Mouse (Mus musculus) B cell, adult 2 months (primary cell): ENCODE results near the gene Emc8.

Experiments
- DNase-seq, 2 experiments: peaks; one replicate each; pipeline ENCODE4 v3.0.0; 2022

Emc8 gene

DNA sequence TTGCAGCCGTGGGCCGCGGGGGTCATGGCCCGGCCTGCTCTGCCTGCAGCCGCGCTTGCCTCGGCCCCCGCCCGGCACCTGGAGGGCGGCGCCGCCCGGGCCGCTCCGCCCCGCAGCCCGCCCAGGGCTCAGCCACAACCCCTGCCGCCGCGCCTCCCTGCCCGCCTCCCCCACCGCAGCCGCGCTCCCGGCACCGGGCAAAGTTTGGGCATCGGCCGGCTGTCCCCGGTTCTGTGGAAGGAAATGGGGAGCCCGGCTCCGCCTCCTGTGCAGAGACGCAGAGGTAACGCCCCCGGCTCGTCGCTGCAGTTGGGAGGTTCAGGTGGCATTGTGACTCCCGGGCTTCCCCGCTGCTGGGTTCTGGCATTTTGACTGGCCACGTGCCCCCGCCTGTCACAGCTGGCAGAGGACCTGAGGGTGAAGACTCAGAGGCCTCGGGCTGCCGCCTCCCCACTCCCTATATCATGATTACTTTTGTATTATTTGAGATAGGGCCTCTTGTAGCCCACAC lies 34.0 kb downstream of the Emc8 start:
- DNase-seq, result peak; percentile 54 to 61

DNA sequence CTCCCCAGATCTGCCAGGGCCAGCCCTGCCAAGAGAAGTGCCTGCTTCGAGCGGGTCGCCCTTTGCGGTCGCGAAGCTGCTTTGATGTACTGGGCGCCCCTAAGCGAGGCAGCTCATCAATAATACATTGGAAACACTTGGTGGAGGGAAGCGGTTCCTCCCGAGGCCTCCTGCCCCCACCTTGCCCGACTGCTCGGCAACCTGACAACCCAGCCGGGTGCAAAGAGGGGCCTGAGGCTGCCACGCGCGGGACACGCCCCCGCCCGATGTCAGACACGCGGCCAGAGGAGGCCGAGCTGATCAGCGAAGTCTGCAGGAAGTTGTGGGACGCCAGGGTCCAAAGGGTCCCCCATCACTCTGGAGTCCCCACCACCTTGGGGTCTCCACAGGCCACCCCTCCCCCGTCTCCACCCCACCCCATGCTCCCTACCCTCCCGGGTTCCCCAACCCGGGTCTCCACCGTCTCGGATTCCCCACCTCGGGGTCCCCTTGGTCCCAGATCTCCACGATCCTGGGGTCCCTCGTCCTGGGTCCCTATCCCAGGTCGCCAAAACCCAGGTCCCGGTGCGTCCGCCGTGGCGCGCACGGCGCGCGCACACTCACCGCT lies 34.6 kb downstream of the Emc8 start:
- DNase-seq, result peak; percentile 16 to 23

DNA sequence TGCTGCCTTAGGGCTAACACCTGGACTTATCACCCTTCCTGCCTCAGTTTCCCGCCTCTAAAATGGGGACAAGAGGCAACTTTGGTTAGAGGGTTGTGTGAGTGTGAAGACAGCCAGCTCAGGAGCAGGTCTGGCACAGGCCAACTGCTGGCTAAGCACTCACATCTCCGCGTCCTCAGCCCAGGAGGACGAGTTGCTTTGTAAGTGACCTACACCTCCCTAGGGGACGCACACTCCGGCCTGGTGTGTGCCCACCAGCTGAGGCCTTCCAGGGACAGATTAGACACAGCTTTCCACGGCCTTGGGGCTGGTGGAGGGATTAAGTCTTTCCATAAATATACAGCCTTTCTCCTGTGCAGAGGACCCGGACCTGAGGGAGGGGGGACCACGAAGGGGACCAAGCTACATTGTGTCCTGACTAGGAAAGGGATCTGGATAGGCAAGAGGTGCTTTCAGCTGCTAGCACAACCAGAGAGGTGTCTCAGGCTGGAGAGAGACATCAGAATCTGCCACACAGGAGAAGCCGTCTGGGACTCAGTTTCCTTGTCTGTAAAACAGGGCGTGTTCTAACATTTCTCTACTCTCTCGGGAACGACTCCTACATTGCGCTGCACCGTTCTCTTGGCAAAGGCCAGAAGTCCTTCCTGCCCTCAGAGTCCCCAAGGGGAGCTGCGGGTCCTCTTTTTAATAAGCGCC lies 35.3 kb downstream of the Emc8 start:
- no peak for DNase-seq

DNA sequence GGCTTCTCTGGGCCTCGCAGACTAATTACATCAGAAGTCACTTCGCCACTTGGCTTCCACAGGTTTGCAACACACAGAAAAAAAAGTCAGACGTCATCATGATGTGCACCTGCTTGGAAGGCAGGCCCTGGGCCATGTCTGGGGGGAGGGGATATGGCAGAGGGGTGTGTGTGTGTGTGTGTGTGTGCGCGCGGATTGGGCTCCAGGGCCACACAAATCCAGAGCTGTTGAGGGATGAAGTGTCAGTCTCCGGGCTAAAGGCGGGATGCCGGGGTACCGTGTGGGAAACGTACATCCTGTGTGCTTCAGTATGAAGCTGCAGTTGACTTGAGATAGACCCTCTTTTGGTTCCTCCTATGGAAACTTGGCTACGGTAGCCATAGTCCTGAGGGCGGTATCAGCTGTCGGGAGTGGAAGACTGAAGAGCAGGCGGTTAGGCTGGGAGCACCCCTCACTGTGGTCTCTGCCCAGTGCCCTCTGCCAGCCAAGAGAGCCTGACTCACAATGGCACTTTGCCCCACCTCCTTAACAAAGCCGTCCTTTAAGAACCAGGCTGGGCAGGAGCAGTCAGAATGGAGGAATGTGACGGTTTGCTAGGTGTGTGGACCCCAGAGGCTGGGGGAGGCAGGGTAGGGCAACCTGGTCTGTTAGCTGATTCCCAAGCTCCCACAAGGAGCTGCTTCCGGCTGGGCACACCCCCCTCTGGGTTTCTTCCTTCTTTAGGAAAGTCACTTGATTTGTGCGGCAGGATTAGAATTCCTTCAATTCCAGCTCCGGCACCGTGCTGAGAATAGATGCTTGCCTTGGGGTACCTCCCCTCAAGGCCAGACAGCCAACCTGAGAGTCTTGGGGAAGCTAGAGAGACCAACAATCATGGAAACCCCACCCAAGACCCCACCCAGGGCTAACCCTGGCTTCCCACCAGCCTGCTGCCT lies 36.7 kb downstream of the Emc8 start:
- no peak for DNase-seq

DNA sequence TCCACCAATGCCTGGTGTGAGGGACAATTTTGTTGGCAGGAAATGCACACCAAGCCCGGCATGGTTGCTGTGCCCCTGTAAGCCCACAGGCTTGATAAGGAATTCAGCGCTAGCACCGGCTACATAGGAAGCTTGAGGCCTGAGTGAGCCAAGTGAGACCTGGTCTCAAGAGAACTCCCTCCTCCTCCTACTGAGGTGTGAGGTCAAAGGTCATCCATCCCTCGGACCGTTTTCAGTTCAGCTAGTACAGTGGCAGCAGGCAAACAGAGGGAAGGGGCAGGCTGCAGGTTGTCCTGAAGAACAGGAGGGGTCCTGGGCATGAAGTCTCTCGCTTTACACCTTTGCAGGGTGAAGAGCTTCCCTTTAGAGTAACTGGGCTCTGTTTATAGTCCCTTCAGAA lies 37.5 kb downstream of the Emc8 start:
- no peak for DNase-seq

DNA sequence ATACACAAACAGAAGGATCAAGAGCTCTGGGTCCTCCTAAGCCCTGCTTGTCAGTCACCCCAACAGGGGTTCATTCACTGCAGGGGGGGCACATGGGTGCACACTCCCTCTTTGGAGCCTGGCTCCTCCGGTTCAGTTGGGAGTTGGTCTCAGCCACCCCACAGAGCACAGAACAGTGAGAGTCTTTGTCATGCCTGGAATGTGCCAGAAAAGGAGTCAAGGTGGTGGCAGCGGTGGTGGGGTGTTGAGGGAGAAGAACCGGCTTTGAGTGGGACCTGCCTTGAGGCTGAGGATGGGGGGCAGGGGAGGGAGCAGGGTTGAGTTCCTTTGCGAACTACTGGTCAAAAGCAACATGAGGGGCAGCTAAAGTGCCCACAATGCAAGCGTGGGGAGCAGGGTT lies 38.3 kb downstream of the Emc8 start:
- DNase-seq, result no peak

DNA sequence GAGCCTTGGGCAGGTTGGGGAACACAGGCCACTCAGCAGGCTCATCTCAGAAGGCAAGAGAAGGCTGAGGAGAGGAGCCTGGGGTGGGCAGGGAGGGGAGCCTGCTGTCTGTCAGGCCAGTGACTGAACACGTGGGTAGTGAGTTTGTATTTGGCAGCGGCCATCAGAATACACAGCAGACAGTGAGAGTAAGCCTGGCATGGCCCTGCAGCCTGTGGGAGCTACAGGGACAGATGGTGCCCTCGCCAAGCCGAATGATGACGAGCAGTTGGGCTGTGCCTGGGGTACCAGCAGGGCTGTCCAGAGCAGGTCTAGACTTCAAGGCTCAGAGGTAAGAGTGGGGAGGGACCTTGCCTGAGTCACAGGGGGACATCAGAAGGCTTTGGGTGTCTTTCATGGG lies 41.1 kb downstream of the Emc8 start:
- DNase-seq, result no peak

DNA sequence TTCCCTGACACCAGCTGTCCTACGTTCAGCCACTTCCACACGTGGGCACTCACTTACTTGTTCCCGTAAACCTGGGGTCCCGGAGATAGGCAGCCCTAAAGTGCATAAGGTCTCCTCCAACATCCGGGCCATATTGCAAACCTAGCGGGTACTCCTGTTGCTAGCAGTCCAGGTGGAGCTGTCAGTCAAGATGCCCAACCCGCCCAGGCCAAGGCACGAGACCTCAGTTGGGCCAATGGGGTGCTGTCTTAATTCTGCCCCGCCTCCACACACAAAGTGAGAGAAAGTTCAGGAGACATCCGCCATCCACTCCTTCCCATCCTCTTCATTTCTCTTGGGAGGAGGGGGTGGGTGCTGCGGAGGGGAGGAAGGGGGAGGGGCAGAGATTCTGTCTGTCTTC lies 41.9 kb downstream of the Emc8 start:
- no peak for DNase-seq

DNA sequence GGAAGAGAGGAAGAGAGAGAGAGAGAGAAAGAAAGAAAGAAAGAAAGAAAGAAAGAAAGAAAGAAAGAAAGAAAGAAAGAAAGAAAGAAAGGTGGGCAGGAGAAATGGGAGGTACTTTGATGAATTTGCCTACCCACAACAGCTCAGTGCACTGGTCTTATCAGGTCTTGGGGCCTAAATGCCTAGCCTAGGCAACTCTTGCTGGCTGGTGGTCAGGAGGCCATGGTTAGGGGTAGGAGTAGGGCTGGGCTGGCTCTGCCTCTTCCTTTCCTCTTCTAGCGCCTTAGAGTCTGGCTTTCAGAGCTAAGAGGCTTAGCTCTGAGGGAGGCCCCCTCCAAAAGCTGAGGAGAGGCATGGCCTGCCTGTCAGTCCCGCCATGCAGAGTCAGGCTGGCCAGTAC lies 44.8 kb downstream of the Emc8 start:
- DNase-seq, result no peak

DNA sequence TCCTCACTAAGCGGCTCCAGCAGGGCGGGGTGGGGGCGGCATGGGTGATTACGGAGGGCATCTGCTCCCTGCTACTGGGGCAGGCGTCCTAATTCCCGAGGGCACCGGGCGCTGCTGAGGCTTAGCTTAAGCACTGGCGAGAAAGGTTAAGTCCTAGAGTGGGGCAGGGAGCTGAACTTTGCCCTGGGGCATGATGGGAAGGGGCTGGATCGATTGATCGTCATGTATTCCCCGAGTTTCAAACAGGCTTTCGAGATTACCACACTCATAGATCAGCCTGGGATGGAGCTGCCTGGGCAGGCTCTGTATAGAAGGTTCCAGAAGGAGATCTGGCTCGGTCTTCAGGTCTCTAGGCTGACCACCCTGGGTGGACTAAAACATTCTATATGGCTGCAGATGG lies 46.2 kb downstream of the Emc8 start:
- no peak for DNase-seq

DNA sequence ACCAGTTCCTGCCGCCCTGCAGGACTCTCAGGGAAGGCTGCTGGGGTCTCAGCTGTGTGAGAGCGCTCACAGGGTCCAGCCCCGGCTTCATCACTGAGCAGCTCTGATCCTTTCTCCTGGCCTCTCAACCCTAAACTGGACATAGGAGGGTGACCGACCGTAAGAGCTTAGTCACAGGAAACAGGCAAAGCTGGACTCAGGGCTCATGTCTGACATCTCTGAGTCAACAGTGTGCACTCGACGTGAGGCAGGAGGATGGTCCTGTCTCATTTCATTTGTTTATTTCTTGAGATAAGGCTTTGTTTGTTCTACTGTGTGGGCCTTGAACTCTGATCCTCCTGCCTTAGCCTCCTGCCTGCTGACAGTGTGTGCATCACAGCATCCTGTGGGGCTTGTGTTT lies 47.9 kb downstream of the Emc8 start:
- no peak for DNase-seq

DNA sequence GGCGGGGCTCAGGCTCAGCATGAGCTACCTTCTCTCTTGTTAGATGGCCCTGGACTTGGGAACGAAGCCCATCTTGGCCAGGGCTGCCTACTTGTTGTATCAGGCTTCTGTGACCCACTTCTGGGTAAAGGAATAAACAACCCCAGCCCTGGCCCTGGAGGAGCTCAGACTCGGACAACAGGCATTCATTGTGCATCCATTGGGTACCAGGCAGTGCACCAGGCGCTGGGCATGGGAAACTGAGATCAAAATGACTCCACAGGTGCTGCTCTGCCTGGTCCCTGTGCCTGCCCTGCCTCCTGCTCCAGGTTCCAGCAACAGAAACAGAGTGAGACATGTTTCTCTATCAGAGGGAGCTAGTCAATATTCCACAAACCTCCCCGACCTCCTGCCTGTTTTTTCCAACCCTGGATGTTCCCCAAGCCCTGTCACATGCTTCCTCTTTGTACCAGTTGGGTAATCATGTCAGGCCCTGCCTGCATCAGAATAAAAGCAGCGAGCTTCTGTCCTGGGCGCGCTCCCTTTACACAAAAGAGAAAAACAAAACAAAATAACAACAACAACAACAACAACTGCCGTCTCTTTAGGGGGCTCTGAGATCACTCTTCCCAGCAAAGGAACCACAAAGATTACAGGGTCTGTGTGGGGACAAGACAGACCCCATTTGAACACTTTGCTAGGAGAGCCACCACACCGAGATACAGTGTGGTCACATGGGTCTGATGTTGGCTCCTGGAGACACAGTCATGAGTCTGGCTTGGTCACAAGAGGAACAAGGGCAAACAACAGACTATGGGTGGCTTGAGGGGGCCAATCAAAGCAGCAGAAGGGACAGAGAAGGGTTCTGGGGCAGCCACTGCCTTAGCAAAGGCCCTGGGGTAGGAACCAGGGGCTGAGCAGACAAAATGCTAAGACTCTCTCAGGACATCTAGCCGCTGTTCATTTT lies 48.9 kb downstream of the Emc8 start:
- no peak for DNase-seq

DNA sequence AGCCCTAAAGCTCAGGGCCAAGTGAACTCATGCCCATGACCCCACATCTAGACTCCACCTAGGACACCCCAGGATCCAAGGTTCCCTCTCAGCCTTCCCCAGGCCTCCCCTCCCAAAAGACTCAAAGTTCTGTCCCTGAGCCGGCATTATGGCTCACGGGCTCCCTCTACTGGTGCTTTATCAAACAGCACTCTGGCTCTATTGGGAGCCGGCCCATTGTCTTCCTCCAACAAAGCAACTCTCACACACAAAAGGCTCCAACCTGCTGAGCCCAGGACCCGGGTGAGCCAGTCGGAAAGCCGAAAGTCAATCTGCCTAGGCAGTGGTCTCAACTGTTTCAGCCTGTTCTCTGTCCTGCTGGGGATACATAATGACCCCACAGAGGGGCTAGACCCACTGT lies 50.3 kb downstream of the Emc8 start:
- DNase-seq, result peak; percentile 80 to 82

DNA sequence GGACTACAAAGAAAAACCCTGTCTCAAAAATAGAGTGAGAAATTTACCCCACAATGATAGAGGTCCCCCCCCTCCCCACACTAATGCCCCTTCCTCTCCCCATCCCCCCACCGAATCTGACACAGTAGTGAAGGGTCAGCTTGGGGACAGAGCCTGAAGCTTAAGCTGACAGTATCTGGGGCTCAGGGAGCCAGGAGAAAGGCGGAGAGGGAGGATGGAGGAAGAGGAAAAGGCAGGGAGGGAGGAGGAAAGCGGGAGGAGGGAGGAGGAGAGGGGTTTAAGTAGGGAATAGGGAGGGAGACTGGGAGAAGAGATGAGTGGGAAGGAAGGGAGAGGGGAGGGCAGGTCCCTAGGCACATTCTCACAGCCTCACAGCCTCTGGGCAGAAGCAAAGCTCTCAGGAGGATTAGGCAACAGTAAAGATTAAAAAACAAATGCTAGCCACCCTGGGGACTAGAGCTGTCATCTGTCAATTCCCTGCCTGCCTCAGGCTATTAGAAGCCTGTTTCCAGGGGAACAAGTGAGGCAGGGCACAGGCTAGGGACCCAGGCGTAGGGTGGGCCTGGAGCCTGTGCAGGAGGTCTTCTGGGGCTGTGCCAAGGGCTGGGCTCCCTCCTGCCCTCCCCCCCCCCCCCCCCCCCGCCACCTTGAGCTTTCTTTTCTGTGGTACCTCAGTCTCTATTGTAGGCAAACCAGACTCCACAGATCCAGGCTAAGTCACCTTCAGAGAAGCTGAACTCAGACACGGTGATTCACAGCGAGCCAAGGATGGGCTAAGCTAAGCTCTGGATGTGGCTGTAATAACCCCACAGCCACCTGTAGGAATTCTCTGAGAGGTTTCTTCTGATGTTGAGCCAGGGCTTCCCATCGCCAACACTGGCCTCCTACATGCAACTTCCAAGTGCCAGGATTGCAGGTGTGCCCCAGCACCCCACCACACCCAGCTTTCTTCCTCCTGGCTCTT lies 51.4 kb downstream of the Emc8 start:
- DNase-seq, result no peak

DNA sequence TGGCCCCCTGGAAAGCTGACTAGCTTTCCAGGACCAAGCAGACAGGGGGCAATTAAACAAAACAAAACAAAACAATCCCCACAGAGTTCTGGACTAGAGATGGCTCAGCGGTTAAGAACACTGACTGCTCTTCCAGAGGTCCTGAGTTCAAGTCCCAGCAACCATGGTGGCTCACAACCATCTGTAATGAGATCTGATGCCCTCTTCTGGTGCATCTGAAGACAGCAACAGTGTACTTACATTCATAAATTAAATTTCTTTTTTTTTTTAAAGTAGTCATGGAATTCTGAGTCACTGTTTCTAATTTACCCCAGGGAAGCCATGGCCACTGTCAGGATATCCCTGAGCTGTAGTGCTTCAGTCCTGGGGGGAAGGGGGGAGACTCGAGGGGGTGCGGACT lies 53.9 kb downstream of the Emc8 start:
- no peak for DNase-seq

DNA sequence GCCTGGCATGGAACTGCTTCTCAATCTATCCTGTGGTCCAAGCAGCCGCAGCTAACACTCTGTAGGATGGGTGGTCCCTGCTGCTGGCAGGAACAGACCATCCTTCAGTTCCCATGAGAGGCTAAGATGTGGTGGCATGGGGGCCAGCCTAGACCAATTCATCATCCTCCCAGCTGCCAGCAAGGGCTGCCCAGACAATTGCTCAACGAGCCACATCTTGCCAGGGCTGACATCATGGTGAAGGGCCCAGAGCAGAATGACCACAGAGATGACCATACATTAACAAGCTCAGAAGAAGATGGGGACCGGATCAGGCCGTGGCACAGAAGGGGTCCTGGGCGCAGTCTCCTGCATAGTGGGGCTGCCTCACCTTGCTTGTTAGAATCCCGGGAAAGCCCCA lies 57.5 kb downstream of the Emc8 start:
- no peak for DNase-seq

DNA sequence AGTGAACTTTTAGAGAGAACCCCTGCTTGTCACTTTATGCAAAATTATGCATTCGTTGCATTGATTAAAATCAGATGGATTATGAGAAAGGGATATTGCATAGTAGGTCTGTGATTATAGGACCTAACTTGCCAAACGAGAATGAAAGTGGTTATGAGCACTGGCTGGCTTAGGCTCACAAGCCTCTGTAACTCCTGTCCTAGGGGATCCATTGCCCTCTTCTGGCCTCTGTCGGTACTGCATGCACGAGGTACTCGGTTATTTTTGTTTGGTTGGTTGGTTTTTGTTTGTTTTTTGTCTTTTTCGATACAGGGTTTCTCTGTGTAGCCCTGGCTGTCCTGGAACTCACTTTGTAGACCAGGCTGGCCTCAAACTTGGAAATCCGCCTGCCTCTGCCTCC lies 60.5 kb downstream of the Emc8 start:
- DNase-seq, result peak; percentile 87

DNA sequence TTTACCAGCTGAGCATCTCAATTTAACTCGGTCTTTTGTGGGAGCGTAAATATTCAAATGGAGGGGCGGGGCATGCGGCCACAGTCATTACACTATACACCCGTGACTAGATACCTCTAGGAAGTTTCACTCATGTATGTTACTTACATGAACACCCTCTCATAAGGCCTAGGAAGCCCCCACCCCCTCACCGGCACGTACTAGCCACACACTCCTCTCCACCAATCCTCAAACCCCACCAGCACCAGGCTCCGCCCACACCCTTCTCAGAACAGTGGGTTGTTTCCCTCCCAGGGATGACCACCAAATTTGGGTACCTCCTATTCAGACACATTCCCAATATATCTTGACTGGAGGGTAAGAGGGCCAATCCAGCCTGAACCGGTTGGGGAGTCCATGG lies 60.9 kb downstream of the Emc8 start:
- peak in 1 of 2 experiments; percentile 9 for DNase-seq
